Mouse (Mus musculus): ENCODE measurements around the gene Akip1. TPM values are rescaled to one million over a fixed set of nuclear protein-coding genes. Genes with fewer than 3 reads are reported as not detected.

Gene Akip1
- 32.5 and 34.6 TPM in 2 replicates for polyA plus RNA-seq (2016; fragmentation: Nextera tagmentation; extraction: Ambion mirVana)

DNA sequence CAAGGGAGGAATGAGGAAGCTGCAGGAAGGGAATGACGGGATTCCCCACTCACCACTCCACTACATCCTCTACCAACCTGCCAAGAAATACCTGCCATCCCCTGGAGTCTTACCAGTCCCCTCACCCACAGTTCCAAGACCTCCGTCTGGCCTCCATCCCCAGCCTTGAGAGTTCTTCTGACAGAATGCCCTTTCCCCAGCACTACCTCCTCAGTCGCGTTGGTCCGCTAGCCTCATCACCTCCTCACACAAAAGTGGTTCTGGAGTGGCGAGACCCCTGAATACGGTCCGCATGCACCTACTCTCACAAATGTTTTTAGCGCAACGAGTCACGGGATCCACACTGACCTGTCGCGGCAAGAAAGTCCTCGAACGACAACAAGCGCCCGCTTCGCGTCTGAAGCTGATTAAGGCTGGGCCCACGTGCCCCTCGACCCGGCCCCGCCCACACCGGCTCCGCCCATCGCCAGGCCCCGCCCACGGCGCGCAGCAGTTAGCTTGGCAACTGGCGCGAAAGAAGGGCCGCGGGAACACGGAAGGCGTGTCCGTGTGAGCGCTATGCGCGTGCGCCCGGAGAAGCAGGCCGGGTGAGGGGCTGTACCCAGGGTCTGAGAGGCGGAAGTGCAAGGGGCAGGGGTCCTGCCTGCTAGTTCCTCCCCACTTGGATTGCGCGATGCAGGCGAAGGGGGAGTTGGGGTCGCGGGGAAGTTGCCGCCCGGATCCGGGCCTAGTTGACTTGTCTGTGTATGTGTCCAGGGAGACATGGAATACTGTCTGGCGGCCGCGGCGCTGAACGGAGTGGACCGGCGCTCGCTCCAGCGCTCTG is at the start of gene Akip1, which contains the start of gene St5:
Akip1 (plus strand) TSS at position 501 of the 826 bp plus-strand sequence.
St5 (minus strand) TSS at position 416 of the 826 bp plus-strand sequence.
- WGBS, result under 1% methylated on average over 61 of the region's 61 CpGs
- H3K27ac ChIP-seq, result peak within 1 kb of the TSS; percentile 90
- peaks cover 31% of the 10 kb centered on the region for H3K4me1 ChIP-seq
- DNase-seq (ENCODE audit: low spot score), result peak; percentile 98
- H3K4me3 ChIP-seq, result peak within 1 kb of the TSS; percentile 73
- H3K9me3 ChIP-seq, result no peaks in the 10 kb centered on the region
- no peaks in the 10 kb centered on the region for H3K27me3 ChIP-seq (ENCODE audit: insufficient read depth, poor library complexity, severe bottlenecking)
- no peaks in the 10 kb centered on the region for H3K36me3 ChIP-seq

DNA sequence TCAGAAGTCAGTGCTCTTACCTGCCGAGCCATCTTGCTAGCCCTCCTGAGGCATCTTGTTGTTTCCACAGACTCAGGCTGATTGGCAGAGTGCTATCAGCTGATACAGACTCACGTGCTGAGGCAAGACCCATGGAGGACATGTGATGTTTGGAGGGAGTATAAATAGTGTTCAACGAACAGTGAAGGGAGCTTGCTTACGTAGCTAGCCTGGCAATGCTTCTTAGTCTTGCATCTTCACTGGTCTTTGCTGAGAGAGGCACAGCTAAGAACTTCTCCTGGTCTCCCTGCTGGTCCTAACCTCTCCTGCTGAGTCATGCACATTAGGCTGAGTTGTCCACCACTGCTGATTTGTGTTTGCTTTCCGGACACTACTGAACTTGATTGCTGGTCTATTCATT is 48.6 kb upstream of the Akip1 start:
- 71% methylated on average over 5 of the region's 5 CpGs for WGBS
- H3K27ac ChIP-seq, result no peak overlapping the region
- peaks cover 7% of the 10 kb centered on the region; the same call in 1 of the 2 replicates for H3K4me1 ChIP-seq
- no peaks in the 10 kb centered on the region for H3K36me3 ChIP-seq
- DNase-seq (ENCODE audit: low spot score), result no peak
- H3K27me3 ChIP-seq (ENCODE audit: insufficient read depth, poor library complexity, severe bottlenecking), result no peaks in the 10 kb centered on the region
- H3K4me3 ChIP-seq, result no peak overlapping the region
- H3K9me3 ChIP-seq, result no peaks in the 10 kb centered on the region

DNA sequence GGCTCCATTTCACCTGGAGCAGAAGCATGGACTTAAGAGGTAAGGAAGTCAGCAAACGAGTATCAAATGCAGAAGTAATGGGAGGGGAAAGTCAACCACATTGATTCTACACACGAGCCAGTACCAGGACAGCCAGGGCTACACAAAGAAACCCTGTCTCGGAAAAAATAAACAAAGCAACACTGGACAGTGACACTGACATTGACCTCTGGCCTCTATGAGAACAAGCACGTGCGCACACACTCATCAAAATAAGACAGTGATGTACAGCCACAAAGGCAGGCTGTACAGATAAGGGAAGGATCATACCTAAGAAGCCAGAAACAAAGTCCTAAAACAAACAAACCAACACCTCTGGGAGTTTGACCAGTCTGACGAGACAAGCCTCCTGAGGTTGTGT is 45.6 kb upstream of the Akip1 start:
- WGBS, result 52% methylated on average over 6 of the region's 6 CpGs
- Histone ChIP-seq H3K4me3 (no peak overlapping the region), H3K4me1 (peaks cover 5% of the 10 kb centered on the region; the same call in 1 of the 2 replicates), H3K27me3 (ENCODE audit: insufficient read depth, poor library complexity, severe bottlenecking) (no peaks in the 10 kb centered on the region), H3K36me3 (no peaks in the 10 kb centered on the region), H3K9me3 (no peaks in the 10 kb centered on the region), H3K27ac (no peak overlapping the region)
- DNase-seq (ENCODE audit: low spot score), result no peak

DNA sequence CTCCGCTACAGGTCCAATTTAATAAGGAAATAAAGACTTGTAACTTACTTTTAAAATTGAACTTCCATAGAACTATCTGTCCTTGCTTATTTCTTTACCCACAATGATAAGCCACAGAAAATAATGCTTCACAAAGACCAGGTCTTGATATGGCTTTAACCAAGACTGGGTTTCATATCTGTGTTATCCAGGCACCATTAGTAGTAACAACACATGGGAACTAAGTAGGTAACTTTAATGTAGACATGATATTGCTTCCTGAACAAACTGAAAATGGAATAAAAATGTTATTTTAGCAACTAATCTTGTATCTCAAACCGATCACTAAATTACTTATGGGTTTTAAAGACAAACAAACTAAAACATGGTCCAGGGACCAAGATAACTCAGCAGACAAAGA is 44.2 kb upstream of the Akip1 start:
- no peak for DNase-seq (ENCODE audit: low spot score)
- no peaks in the 10 kb centered on the region for H3K9me3 ChIP-seq
- H3K27me3 ChIP-seq (ENCODE audit: insufficient read depth, poor library complexity, severe bottlenecking), result no peaks in the 10 kb centered on the region
- H3K4me3 ChIP-seq, result no peak overlapping the region
- no peaks in the 10 kb centered on the region for H3K36me3 ChIP-seq
- peaks cover 7% of the 10 kb centered on the region; the same call in 1 of the 2 replicates for H3K4me1 ChIP-seq
- no peak overlapping the region for H3K27ac ChIP-seq
- 90% methylated on average over 2 of the region's 2 CpGs for WGBS

DNA sequence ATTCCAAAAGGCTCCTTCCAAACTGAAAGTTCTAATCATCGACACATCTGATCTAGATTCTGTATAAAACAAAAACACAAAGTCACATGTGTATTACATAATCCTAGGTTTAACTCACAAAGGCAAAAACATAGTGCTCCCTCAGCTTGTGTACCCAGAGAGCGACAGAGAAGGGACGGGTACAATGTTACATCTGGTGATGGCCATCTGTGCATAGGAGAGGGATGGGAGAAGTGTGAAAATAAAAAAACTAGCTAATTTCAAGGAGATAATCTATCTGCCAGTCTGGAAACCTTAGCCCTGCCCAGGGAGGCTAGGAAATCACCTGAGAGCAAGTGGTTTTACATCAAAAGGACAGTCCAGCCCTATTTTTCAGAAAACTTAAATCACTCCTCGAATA is 40.9 kb upstream of the Akip1 start:
- WGBS, result 88% methylated on average over 4 of the region's 4 CpGs
- Histone ChIP-seq H3K9me3 (no peaks in the 10 kb centered on the region), H3K4me1 (0 out of 2 replicates have a peak, but pooled peaks cover 2% of the 10 kb centered on the region), H3K4me3 (no peak overlapping the region), H3K27me3 (ENCODE audit: insufficient read depth, poor library complexity, severe bottlenecking) (no peaks in the 10 kb centered on the region), H3K27ac (no peak overlapping the region), H3K36me3 (no peaks in the 10 kb centered on the region)
- no peak for DNase-seq (ENCODE audit: low spot score)

DNA sequence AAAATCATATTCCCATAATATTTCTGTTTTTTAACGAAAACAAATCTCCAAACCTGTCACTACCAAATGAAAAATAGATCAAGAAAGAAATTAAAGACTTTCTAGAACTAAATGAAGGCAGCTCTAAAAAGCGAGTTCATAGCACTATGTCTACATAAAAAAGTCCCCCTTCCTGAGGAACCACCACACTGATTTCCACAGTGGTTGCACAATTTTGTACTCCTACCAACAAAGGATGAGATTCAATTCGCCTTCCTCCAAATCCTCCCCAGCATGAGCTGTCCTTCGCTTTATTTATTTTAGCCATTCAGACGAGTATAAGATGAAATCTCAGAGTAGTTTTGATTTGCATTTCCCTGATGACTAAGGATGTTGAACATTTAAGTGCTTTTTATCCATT is 36.8 kb upstream of the Akip1 start:
- H3K4me3 ChIP-seq, result no peak overlapping the region
- H3K27ac ChIP-seq, result no peak overlapping the region
- H3K36me3 ChIP-seq, result no peaks in the 10 kb centered on the region
- 82% methylated on average over 5 of the region's 5 CpGs for WGBS
- H3K9me3 ChIP-seq, result no peaks in the 10 kb centered on the region
- H3K27me3 ChIP-seq (ENCODE audit: insufficient read depth, poor library complexity, severe bottlenecking), result no peaks in the 10 kb centered on the region
- peaks cover 15% of the 10 kb centered on the region; the same call in 1 of the 2 replicates for H3K4me1 ChIP-seq
- no peak for DNase-seq (ENCODE audit: low spot score)

DNA sequence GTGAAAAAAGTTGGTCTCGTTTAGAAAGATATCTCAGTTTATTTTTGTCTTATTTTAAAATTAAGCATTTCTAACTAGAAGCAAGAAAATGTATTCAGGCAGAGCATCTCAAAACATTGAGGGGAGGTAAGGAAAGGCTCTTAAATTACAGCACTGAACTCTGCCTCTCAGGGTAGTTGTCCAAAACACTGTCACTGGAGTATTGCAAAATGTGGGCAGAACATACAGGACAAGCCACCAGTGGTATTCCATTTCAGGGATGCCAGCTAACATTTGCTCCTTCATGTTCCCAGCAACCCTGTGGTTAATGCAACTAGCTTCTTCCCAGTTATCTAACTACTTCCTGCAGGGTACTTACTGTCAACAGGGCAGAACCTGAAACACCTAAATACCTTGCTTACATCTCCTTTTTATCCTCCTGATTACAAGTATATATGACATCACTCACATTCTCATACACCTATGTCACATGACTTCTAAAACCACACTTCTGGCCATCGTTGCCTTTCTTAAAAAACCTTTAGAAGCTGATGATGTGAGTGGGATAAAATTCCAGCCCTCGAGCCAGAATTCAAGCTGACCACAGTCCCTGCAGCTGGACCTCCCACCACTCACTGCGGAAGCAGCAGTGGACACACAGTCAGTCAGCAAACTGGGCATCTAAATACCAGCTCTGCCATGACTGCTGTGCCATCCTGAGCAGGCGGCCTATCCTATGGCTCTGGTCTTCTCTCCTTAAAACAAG is 33.9 kb upstream of the Akip1 start:
- peak overlapping the region; percentile 29; the same call in 1 of the 2 replicates for H3K4me3 ChIP-seq
- no peaks in the 10 kb centered on the region for H3K27me3 ChIP-seq (ENCODE audit: insufficient read depth, poor library complexity, severe bottlenecking)
- DNase-seq (ENCODE audit: low spot score), result peak; percentile 62
- WGBS, result 71% methylated on average over 5 of the region's 5 CpGs
- H3K27ac ChIP-seq, result no peak overlapping the region
- no peaks in the 10 kb centered on the region for H3K9me3 ChIP-seq
- H3K36me3 ChIP-seq, result no peaks in the 10 kb centered on the region
- H3K4me1 ChIP-seq, result peaks cover 24% of the 10 kb centered on the region; the same call in 1 of the 2 replicates

DNA sequence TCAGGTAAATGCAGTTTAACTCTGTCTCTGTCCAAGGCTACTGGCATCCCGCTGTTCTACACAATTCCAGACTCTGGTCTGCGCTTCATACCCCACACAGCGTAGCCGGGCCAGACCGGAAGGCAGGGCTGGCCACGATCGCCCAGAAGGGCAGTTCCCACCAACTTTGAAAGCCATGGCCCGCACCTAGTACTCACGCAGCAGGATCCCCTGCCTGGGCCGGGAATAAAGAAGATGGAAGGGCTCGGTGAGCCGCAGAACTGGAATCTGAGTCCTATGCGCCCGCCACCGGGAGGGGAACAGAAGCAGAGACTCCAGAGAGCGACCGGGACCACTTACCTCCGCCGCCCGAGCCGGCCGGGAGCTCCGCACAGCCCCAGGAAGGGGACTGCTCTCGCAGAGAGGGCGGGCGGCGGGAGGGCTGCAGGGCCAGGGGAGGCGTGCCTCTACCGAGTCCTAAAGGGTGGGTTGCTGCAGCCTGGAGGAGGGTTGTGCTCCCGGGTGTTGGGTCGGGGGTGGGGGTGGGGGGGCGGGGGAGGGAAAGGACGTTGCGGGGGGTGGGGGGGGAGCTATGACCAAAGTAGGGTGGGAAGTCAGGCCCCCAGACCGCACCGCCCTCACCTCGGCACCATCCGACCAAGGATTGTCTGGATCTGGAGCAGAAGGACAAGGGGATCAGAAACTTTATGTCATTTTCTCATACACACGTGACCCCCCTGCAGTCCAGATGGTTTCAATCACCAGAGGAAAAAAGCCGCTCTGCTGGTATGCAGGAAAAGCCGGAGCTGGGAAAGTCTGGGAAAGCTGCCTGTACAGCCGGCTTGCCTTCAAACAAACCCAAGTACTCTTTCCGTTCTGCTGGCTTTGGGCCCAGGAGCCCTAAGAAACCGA is 31.7 kb upstream of the Akip1 start:
- DNase-seq (ENCODE audit: low spot score), result peak; percentile 92
- H3K36me3 ChIP-seq, result no peaks in the 10 kb centered on the region
- no peaks in the 10 kb centered on the region for H3K27me3 ChIP-seq (ENCODE audit: insufficient read depth, poor library complexity, severe bottlenecking)
- peak overlapping the region; percentile 84 for H3K4me3 ChIP-seq
- peak overlapping the region; percentile 97 for H3K27ac ChIP-seq
- no peaks in the 10 kb centered on the region for H3K9me3 ChIP-seq
- under 1% methylated on average over 39 of the region's 44 CpGs for WGBS
- peaks cover 24% of the 10 kb centered on the region; the same call in 1 of the 2 replicates for H3K4me1 ChIP-seq

DNA sequence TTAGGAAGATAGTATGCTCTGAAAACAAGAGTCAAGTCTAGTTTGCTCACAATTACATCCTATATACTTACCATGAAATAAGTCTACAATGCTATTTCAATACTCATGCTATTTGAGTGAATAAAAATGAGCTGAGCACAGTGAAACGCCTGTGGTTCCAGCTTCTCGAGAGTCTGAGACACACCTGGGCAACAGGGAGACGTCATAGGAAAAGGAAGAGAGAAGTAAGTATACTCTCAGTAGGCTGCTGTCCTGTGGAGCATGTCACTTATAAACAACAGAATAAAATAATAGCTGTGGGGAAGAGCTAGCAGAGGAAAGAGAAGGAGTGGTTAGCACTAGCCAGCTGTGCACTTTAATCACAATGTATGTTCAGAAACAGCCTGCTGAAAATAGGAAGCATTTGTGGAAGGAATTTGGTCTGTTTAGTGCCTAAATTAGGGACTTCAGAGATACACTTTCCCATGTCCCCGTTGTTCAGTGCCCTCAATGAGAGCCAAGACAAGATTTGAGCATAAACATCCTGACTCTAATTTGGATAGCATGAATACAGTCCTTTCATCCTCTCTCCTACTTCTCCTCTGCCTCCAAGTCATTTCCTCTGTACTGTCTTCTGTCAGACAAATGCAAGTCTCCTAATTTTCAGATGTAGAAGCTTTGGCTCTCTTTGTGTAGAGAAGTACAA is 28.4 kb upstream of the Akip1 start:
- H3K36me3 ChIP-seq, result no peaks in the 10 kb centered on the region
- no peak overlapping the region for H3K4me3 ChIP-seq
- H3K4me1 ChIP-seq, result peaks cover 18% of the 10 kb centered on the region; the same call in 1 of the 2 replicates
- DNase-seq (ENCODE audit: low spot score), result peak; percentile 2
- H3K27me3 ChIP-seq (ENCODE audit: insufficient read depth, poor library complexity, severe bottlenecking), result no peaks in the 10 kb centered on the region
- 65% methylated on average over 4 of the region's 4 CpGs for WGBS
- no peak overlapping the region for H3K27ac ChIP-seq
- H3K9me3 ChIP-seq, result no peaks in the 10 kb centered on the region

DNA sequence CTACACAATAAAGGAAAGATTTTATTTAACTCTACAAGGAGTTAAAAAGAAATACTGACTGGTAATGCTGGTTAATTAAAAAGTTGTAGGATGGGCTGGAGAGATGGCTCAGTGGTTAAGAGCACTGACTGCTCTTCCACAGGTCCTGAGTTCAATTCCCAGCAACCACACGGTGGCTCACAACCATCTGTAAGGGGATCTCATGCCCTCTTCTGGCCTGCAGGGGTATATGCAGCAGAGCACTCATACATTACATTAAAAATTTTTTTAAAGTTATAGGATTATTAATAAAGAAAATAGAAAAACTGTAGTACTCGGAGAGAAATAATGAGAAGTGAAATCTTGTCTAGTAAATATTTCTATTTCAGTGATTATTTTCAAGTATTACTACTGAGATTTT is 23.2 kb upstream of the Akip1 start:
- Histone ChIP-seq H3K27me3 (ENCODE audit: insufficient read depth, poor library complexity, severe bottlenecking) (no peaks in the 10 kb centered on the region), H3K27ac (no peak overlapping the region), H3K4me3 (no peak overlapping the region), H3K4me1 (no peaks in the 10 kb centered on the region), H3K36me3 (no peaks in the 10 kb centered on the region), H3K9me3 (no peaks in the 10 kb centered on the region)
- no peak for DNase-seq (ENCODE audit: low spot score)
- WGBS, result 85% methylated on average over 2 of the region's 2 CpGs

DNA sequence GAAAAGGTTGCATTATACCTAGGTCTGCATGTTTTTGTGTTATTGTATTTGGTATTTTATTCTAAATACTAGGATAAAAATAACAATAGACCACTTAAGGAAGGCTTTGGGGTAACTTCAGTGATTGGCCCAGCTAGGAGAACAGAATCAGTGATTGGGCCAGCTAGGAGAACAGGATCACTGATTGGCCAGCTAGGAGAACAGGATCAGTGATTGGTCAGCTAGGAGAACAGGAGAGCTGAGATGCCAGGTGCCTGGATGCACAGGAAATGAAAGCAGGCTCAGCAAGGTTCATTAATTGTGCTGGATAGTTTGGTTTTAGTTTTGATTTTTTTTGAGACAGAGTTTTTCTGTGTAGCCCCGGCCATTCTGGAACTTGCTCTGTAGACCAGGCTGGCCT is 22.6 kb upstream of the Akip1 start:
- no peak for DNase-seq (ENCODE audit: low spot score)
- Histone ChIP-seq H3K4me3 (no peak overlapping the region), H3K4me1 (no peaks in the 10 kb centered on the region), H3K27me3 (ENCODE audit: insufficient read depth, poor library complexity, severe bottlenecking) (no peaks in the 10 kb centered on the region), H3K9me3 (no peaks in the 10 kb centered on the region), H3K27ac (no peak overlapping the region), H3K36me3 (no peaks in the 10 kb centered on the region)
- WGBS, result 88% methylated on average over 1 of the region's 1 CpGs

DNA sequence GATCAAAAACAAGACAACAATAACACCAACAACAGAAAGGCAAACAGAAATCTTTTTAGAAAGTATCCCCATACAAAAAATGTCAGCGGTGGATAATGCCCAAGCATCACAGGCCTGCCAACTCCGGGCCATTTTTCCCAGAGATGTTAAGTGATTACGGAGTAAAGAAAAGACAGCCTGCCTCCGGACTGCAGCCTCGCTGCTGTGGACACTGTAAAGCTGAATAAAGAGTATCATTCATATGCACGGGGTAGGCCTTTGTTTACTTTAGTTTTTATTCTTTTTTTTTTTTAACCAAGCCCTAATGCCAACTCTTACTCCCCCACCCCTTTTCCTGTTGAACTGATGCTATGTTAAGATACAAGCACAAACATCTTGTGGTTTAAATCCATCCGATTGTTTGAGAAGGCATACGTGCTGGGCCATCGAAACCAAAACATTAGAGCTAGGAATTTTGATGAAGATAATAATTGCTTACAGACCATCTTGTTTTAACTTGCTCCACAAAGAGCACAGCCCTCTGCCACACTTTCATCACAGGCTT is 16.8 kb upstream of the Akip1 start:
- H3K27me3 ChIP-seq (ENCODE audit: insufficient read depth, poor library complexity, severe bottlenecking), result no peaks in the 10 kb centered on the region
- 66% methylated on average over 9 of the region's 9 CpGs for WGBS
- H3K9me3 ChIP-seq, result no peaks in the 10 kb centered on the region
- H3K4me3 ChIP-seq, result no peak overlapping the region
- peaks cover 10% of the 10 kb centered on the region for H3K4me1 ChIP-seq
- H3K27ac ChIP-seq, result no peak overlapping the region
- no peak for DNase-seq (ENCODE audit: low spot score)
- H3K36me3 ChIP-seq, result no peaks in the 10 kb centered on the region
